Mouse (Mus musculus) liver, adult 2 months (tissue): ENCODE measurements around the gene Rab3ip.

Experiments used
- CTCF ChIP-seq: fragments of 200-500 bp; IDR thresholded peaks from 2 replicates; pipeline ENCODE4 v1.5.1; 2011; ENCODE audit warnings: low read depth, low read length, control low read depth
- POLR2A ChIP-seq: fragments of 200-500 bp; IDR thresholded peaks from 2 replicates; pipeline ENCODE4 v1.6.1; 2011; ENCODE audit warnings: low read length, control low read depth; ENCODE audit not compliant: insufficient read depth; ENCODE audit errors: extremely low read depth

DNA sequence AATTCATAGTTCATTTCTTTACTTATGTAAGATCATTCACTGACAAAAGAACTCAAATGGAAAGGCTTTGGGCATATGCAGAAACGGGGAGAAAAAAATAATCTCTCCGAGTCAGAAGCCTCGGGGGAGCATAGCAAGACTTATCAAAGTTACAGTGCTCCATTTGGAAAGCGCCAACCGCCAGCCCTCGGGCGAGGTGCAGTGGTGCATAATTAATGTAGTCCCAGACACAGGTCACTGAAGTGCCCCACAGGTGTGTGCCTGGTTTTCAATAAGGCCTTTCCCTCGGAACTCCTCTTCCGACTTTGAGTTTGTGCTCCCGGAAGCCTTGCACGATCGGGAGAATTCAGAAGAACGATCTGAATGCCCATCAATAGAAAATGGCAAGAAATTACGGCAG lies 11.6 kb upstream of the Rab3ip start:
- TF ChIP-seq POLR2A = no peak
- no peak for TF ChIP-seq CTCF
